ENCODE assay signal across 9 mouse cellular contexts in genomic region chr11:109891989-109892386, GRCm38 (mm10).
DNase-seq lines count a peak whose midpoint lies in the region; ATAC-seq and TF ChIP-seq lines count a peak whose summit lies in the region.
"Had no signal": no experiment of that assay in that cellular context is flagged by ENCODE, and none has a peak within 500 bp of the region (broad histone marks: within the 10 kb centered on the region; RNA-seq: fewer than 3 reads in every experiment).

No protein-coding gene starts in this region.

- H3K4me2 ChIP-seq in heart, embryonic 12.5 days = no peak overlapping the region
- no peak overlapping the region for H3K4me2 ChIP-seq in intestine, embryonic 15.5 days (replicated peaks)
- H3K4me2 ChIP-seq: neural tube, embryonic 12.5 days had no signal

- TF ChIP-seq CTCF in spleen, adult 2 months (IDR thresholded peaks at IDR 0.05; ENCODE audit: extremely low read depth, insufficient read depth, insufficient read length, insufficient replicate concordance) = no peak

- no peak overlapping the region for H3K4me3 ChIP-seq in heart, embryonic 12.5 days
- no peak overlapping the region for H3K4me3 ChIP-seq in spleen, adult 2 months (ENCODE audit: extremely low read depth, insufficient read depth, insufficient read length)
- H3K4me3 ChIP-seq in intestine, embryonic 15.5 days (replicated peaks) = no peak overlapping the region
- H3K4me3 ChIP-seq: neural tube, embryonic 12.5 days had no signal

- H3K9me3 ChIP-seq in heart, embryonic 12.5 days (replicated peaks) = no peaks in the 10 kb centered on the region
- no peaks in the 10 kb centered on the region for H3K9me3 ChIP-seq in intestine, embryonic 15.5 days
- H3K9me3 ChIP-seq: neural tube, embryonic 12.5 days had no signal

- H3K27me3 ChIP-seq in heart, embryonic 12.5 days (replicated peaks) = no peaks in the 10 kb centered on the region
- no peaks in the 10 kb centered on the region for H3K27me3 ChIP-seq in spleen, adult 2 months (ENCODE audit: control insufficient read depth, insufficient read depth, low read length)
- H3K27me3 ChIP-seq in intestine, embryonic 15.5 days (replicated peaks) = no peaks in the 10 kb centered on the region
- H3K27me3 ChIP-seq: neural tube, embryonic 12.5 days had no signal

- no peak for ATAC-seq in heart, embryonic 12.5 days (ENCODE audit: insufficient number of reproducible peaks, low FRiP score)
- peak; percentile 46; the same call in 1 of the 2 replicates for ATAC-seq in intestine, embryonic 15.5 days

- no peak overlapping the region for H3K27ac ChIP-seq in heart, embryonic 12.5 days (ENCODE audit: poor library complexity, severe bottlenecking)
- H3K27ac ChIP-seq in spleen, adult 2 months (ENCODE audit: insufficient read depth, low read length) = peak overlapping the region; percentile 4; the same call in 1 of the 2 replicates
- H3K27ac ChIP-seq in intestine, embryonic 15.5 days = no peak overlapping the region
- H3K27ac ChIP-seq: neural tube, embryonic 12.5 days had no signal

- 71% methylated on average over 4 of the region's 4 CpGs for WGBS in heart, embryonic 12.5 days
- WGBS in spleen, adult 2 months = 53% methylated on average over 4 of the region's 4 CpGs
- 63% methylated on average over 4 of the region's 4 CpGs for WGBS in intestine, embryonic 15.5 days

- no peak overlapping the region for H3K9ac ChIP-seq in heart, embryonic 12.5 days
- H3K9ac ChIP-seq in intestine, embryonic 15.5 days = no peak overlapping the region
- H3K9ac ChIP-seq: neural tube, embryonic 12.5 days had no signal

- H3K36me3 ChIP-seq in heart, embryonic 12.5 days = no peaks in the 10 kb centered on the region
- no peaks in the 10 kb centered on the region for H3K36me3 ChIP-seq in spleen, adult 2 months (ENCODE audit: control insufficient read depth, insufficient read depth, low read length)
- no peaks in the 10 kb centered on the region for H3K36me3 ChIP-seq in intestine, embryonic 15.5 days
- H3K36me3 ChIP-seq: neural tube, embryonic 12.5 days had no signal

- peak; percentile 78 for DNase-seq in heart, adult 8-10 months (ENCODE audit: low spot score)
- DNase-seq in spleen, adult 2 months (ENCODE audit: low read depth in 1 of 2, low spot score in 2 of 2) = no peak
- DNase-seq in spleen, postnatal 10 days (ENCODE audit: low spot score in 2 of 2) = no peak
- DNase-seq in thymus, postnatal 25 days = peak; percentile 8
- no peak for DNase-seq in natural killer cell, adult 2 months (ENCODE audit: low spot score in 2 of 2)
- no peak for DNase-seq in spleen, postnatal 14 days (ENCODE audit: low spot score in 2 of 2)

- H3K4me1 ChIP-seq in heart, embryonic 12.5 days (replicated peaks) = no peaks in the 10 kb centered on the region
- H3K4me1 ChIP-seq in spleen, adult 2 months (ENCODE audit: control insufficient read depth, insufficient read depth, insufficient read length) = no peaks in the 10 kb centered on the region; the same call in 1 of the 2 replicates
- no peaks in the 10 kb centered on the region for H3K4me1 ChIP-seq in intestine, embryonic 15.5 days (replicated peaks)
- H3K4me1 ChIP-seq: neural tube, embryonic 12.5 days had no signal

- no peak for TF ChIP-seq POLR2A in spleen, adult 2 months (IDR thresholded peaks at IDR 0.05; ENCODE audit: low read depth, low read length)

Comparison
In these comparisons a context has a peak if more than half of its experiments do, and no peak if none do; other contexts are left out.
1. DNase-seq: peak in heart, adult 8-10 months (single experiment) and thymus, postnatal 25 days (single experiment); none in spleen, adult 2 months (0 of 2), spleen, postnatal 10 days (0 of 2), natural killer cell, adult 2 months (0 of 2) and spleen, postnatal 14 days (0 of 2).